Mouse (Mus musculus) kidney, adult 2 months (tissue): ENCODE results near the gene Fbxl5.

Experiments used
- CTCF ChIP-seq: fragments of 200-500 bp; conservative IDR thresholded peaks from 2 replicates; pipeline ENCODE4 v1.5.1; 2011; ENCODE audit warnings: low read depth, mild to moderate bottlenecking, control low read depth, low read length, moderate library complexity, mixed read lengths; ENCODE audit not compliant: insufficient read depth, insufficient read length
- POLR2A ChIP-seq: fragments of 200-500 bp; IDR thresholded peaks from one replicate; pipeline ENCODE4 v1.6.1; 2011; ENCODE audit warnings: low read depth, low read length, control low read depth

GRCm38 (mm10) chr5:43744187-43744586 lies 77.3 kb downstream of the Fbxl5 start:
- TF ChIP-seq CTCF = no peak
- TF ChIP-seq POLR2A = no peak
